Mouse (Mus musculus): ENCODE results near the gene Pif1.

Gene Pif1

GRCm38 (mm10) chr9:65562081-65562506 is 24.9 kb upstream of the Pif1 start:
- DNase-seq, result peak; percentile 73

GRCm38 (mm10) chr9:65563073-65563472 is 23.9 kb upstream of the Pif1 start:
- DNase-seq, result no peak

- no peak for DNase-seq
Observed at GRCm38 (mm10) chr9:65564698-65565097, 22.3 kb upstream of the Pif1 start.

- no peak for DNase-seq
Observed at GRCm38 (mm10) chr9:65568787-65569186, 18.2 kb upstream of the Pif1 start.

- DNase-seq, result no peak
Observed at GRCm38 (mm10) chr9:65569491-65569971, 17.4 kb upstream of the Pif1 start.

GRCm38 (mm10) chr9:65572837-65573236 is 14.1 kb upstream of the Pif1 start:
- DNase-seq, result no peak

- no peak for DNase-seq
Observed at GRCm38 (mm10) chr9:65574513-65575392, 12.2 kb upstream of the Pif1 start.

- DNase-seq, result no peak
Observed at GRCm38 (mm10) chr9:65575393-65576196, 11.4 kb upstream of the Pif1 start.

GRCm38 (mm10) chr9:65576861-65577510 is 10.0 kb upstream of the Pif1 start:
- DNase-seq, result peak; percentile 45

GRCm38 (mm10) chr9:65577511-65578196 is 9.3 kb upstream of the Pif1 start:
- DNase-seq, result no peak

GRCm38 (mm10) chr9:65578801-65579249 is 8.1 kb upstream of the Pif1 start:
- DNase-seq, result no peak

GRCm38 (mm10) chr9:65579781-65580371 is 7.1 kb upstream of the Pif1 start, which contains the start of gene Plekho2:
Plekho2 (minus strand) TSS chr9:65580040.
- peak; percentile 77 for DNase-seq

GRCm38 (mm10) chr9:65580401-65581256 is 6.3 kb upstream of the Pif1 start:
- peak; percentile 81 for DNase-seq

GRCm38 (mm10) chr9:65583045-65583444 is 3.9 kb upstream of the Pif1 start:
- no peak for DNase-seq

- DNase-seq, result no peak
Observed at GRCm38 (mm10) chr9:65587270-65587572, 261 bp downstream of the Pif1 start.

GRCm38 (mm10) chr9:65587573-65588358 is 806 bp downstream of the Pif1 start:
- DNase-seq, result no peak

GRCm38 (mm10) chr9:65589091-65589490 is 2.1 kb downstream of the Pif1 start:
- no peak for DNase-seq

GRCm38 (mm10) chr9:65592721-65593120 is 5.8 kb downstream of the Pif1 start:
- DNase-seq, result no peak

- no peak for DNase-seq
Observed at GRCm38 (mm10) chr9:65593596-65593995, 6.6 kb downstream of the Pif1 start.

GRCm38 (mm10) chr9:65598765-65599249 is 11.8 kb downstream of the Pif1 start:
- peak; percentile 17 for DNase-seq

Data from cerebellum, adult 9-11 months (tissue).